22 mouse cellular contexts compared by ENCODE assay signal in genomic region chr1:39765854-39766493, GRCm38 (mm10). TPM values are rescaled to one million over a fixed set of nuclear protein-coding genes. Genes with fewer than 3 reads are reported as not detected.
DNase-seq lines count a peak whose midpoint lies in the region; TF ChIP-seq lines count a peak whose summit lies in the region.
"Had no signal": no experiment of that assay in that cellular context is flagged by ENCODE, and none has a peak within 500 bp of the region (broad histone marks: within the 10 kb centered on the region; RNA-seq: fewer than 3 reads in every experiment).

No protein-coding gene starts in this region.

- H3K4me1 ChIP-seq in heart, adult 2 months (ENCODE audit: control insufficient read depth, insufficient read depth, low read length) = peaks cover 9% of the 10 kb centered on the region

- no peak for TF ChIP-seq POLR2A in heart, adult 2 months (IDR thresholded peaks at IDR 0.05; ENCODE audit: insufficient read depth, low read depth, low read length)

- H3K79me2 ChIP-seq in heart, adult 2 months (replicated peaks; ENCODE audit: control insufficient read depth, insufficient read depth, low read length) = no peaks in the 10 kb centered on the region

- no peak for TF ChIP-seq EP300 in heart, adult 2 months (IDR thresholded peaks at IDR 0.05; ENCODE audit: insufficient read depth, low read depth, low read length)

- TF ChIP-seq CTCF in heart, adult 2 months (IDR thresholded peaks at IDR 0.05) = no peak
- no peak for TF ChIP-seq CTCF in left cerebral cortex, adult 2 months (IDR thresholded peaks at IDR 0.05)

- WGBS in heart, adult 2 months = 55% methylated on average over 7 of the region's 7 CpGs

- intact Hi-C loops in heart, adult 2 months (cut with DNase I) = no loop called here
- intact Hi-C loops in left cerebral cortex, postnatal 4 days (cut with DNase I) = no loop called here
- intact Hi-C loops in left cerebral cortex, adult 2 months (cut with DNase I) = no loop called here

- H3K9ac ChIP-seq in heart, adult 2 months (ENCODE audit: low read depth, low read length) = no peak overlapping the region
- H3K9ac ChIP-seq: embryonic facial prominence, embryonic 12.5 days; liver, embryonic 13.5 days; midbrain, embryonic 15.5 days had no signal

- H3K27ac ChIP-seq in heart, adult 2 months = no peak overlapping the region
- no peak overlapping the region for H3K27ac ChIP-seq in left cerebral cortex, adult 2 months
- H3K27ac ChIP-seq: embryonic facial prominence, embryonic 12.5 days; hindbrain, embryonic 10.5 days; liver, embryonic 13.5 days; midbrain, embryonic 15.5 days had no signal

- H3K27me3 ChIP-seq in heart, adult 2 months (ENCODE audit: control insufficient read depth, insufficient read depth, low read length) = no peaks in the 10 kb centered on the region
- H3K27me3 ChIP-seq: embryonic facial prominence, embryonic 12.5 days; midbrain, embryonic 15.5 days had no signal

- H3K36me3 ChIP-seq in heart, adult 2 months (ENCODE audit: control insufficient read depth, insufficient read depth, low read length) = no peaks in the 10 kb centered on the region
- H3K36me3 ChIP-seq: embryonic facial prominence, embryonic 12.5 days; hindbrain, embryonic 10.5 days; liver, embryonic 13.5 days; midbrain, embryonic 15.5 days had no signal

- no peak overlapping the region for H3K4me3 ChIP-seq in heart, adult 2 months
- no peak overlapping the region for H3K4me3 ChIP-seq in left cerebral cortex, adult 2 months
- H3K4me3 ChIP-seq: embryonic facial prominence, embryonic 12.5 days; hindbrain, embryonic 10.5 days; liver, embryonic 13.5 days; midbrain, embryonic 15.5 days had no signal

- peak; percentile 53 to 54 for DNase-seq in heart, adult 18-20 months
- no peak for DNase-seq in heart, adult 2 months
- DNase-seq in left cerebral cortex, postnatal 4 days = peak; percentile 25
- no peak for DNase-seq in left cerebral cortex, adult 2 months (ENCODE audit: extremely low spot score in 1 of 2, low spot score in 2 of 2)
- peak; percentile 34 for DNase-seq in Muller cell, postnatal 12 days (ENCODE audit: inconsistent ontology term)
- peak; percentile 68 for DNase-seq in heart, postnatal 4 days
- DNase-seq in c-Kit-positive CD71-positive TER-119-positive erythroid progenitor cells, embryonic 14.5 days (ENCODE audit: low spot score) = no peak
- DNase-seq: adrenal gland, postnatal 25 days; cerebellum, adult 8-10 months; kidney, adult 9 months; liver, embryonic 13.5 days; thymus, adult 2 months had no signal

RNA-seq across cellular contexts. Expression of gene Gm3646, which starts 39.2 kb away (rescaled TPM):
- total RNA-seq in heart, adult 18-20 months (2021) = 10 to 100 TPM in 1 of 2 experiments, 1 to 10 TPM in 1; 7.6 to 11.1 TPM
- 1 to 10 TPM; 9.1 to 9.2 TPM for total RNA-seq in heart, adult 2 months (2021)
- 1.9 and 4.7 TPM in 2 replicates for polyA plus RNA-seq in heart, adult 2 months (2012; rRNA removed)
- total RNA-seq in left cerebral cortex, postnatal 4 days (2021) = not detected
- not detected for total RNA-seq in left cerebral cortex, adult 2 months (2021)
- 1 to 10 TPM; 8.2 to 8.6 TPM for total RNA-seq in heart, postnatal 4 days (2021)
- total RNA-seq: adrenal gland, postnatal 25 days; common myeloid progenitor, adult 5-6 weeks; layer of hippocampus, postnatal 14 days; left cerebral cortex, postnatal 25 days; megakaryocyte, adult 5-6 weeks had no signal
- polyA plus RNA-seq: embryonic facial prominence, embryonic 12.5 days; forebrain, embryonic 16.5 days; hindbrain, embryonic 10.5 days; inflammation-experienced regulatory T-cells, adult 6 months; large intestine, adult 2 months; liver, embryonic 13.5 days; midbrain, embryonic 15.5 days; thymus, adult 2 months had no signal

RNA-seq across cellular contexts. Expression of gene Rfx8, which starts 45.2 kb away (rescaled TPM):
- under 1 TPM; 0.20 to 0.31 TPM for total RNA-seq in heart, adult 18-20 months (2021)
- under 1 TPM; 0.20 to 0.26 TPM for total RNA-seq in heart, adult 2 months (2021)
- 0.35 and 0.47 TPM in 2 replicates for polyA plus RNA-seq in heart, adult 2 months (2012; rRNA removed)
- under 1 TPM; 0.28 to 0.76 TPM for total RNA-seq in left cerebral cortex, postnatal 4 days (2021)
- under 1 TPM in 1 of 2 experiments, not detected in 1; 0.34 TPM for total RNA-seq in left cerebral cortex, adult 2 months (2021)
- total RNA-seq in heart, postnatal 4 days (2021) = under 1 TPM; 0.57 to 0.72 TPM
- total RNA-seq: megakaryocyte, adult 5-6 weeks had no signal
- polyA plus RNA-seq: inflammation-experienced regulatory T-cells, adult 6 months; large intestine, adult 2 months had no signal

Comparison
In these comparisons a context has a peak if more than half of its experiments do, and no peak if none do; other contexts are left out.
1. DNase-seq: peak in heart, adult 18-20 months (2 of 2), left cerebral cortex, postnatal 4 days (single experiment), Muller cell, postnatal 12 days (single experiment) and heart, postnatal 4 days (single experiment); none in heart, adult 2 months (0 of 2), left cerebral cortex, adult 2 months (0 of 2) and c-Kit-positive CD71-positive TER-119-positive erythroid progenitor cells, embryonic 14.5 days (single experiment).
2. RNA of gene Gm3646, which starts 39.2 kb away (total RNA-seq): 7.6 to 11.1 TPM in heart, adult 18-20 months, 9.1 to 9.2 TPM in heart, adult 2 months and 8.2 to 8.6 TPM in heart, postnatal 4 days; not detected in left cerebral cortex, postnatal 4 days and not detected in left cerebral cortex, adult 2 months; every median in the first group is over 4 times any median in the second.